Mouse (Mus musculus) stomach, postnatal 0 days (tissue): ENCODE measurements at regions not wholly inside any gene's neighbourhood (a gene's known extent, or its start where the extent isn't known, plus 50 kb on each side); places are given as distances from the start of the nearest gene placed in this dataset.

Experiments used
- ATAC-seq: fragments of 200-750 bp; cut with Nextera tagmentation; 2 replicates; pipeline ENCODE4 v1.8.0; 2017; ENCODE audit not compliant: low FRiP score, low TSS enrichment
- DNase-seq: peaks from one replicate; pipeline ENCODE4 v3.0.0-alpha.2; 2016; ENCODE audit warnings: low spot score
- H3K27ac ChIP-seq: fragments of 300-500 bp; sonication (generic); replicated peaks from 2 replicates; pipeline ENCODE4 v1.5.1; 2014; ENCODE audit warnings: mild to moderate bottlenecking, control low read depth
- H3K27me3 ChIP-seq: fragments of 300-500 bp; sonication (generic); 2 replicates; pipeline ENCODE4 v1.6.1; 2014; ENCODE audit warnings: low read length; ENCODE audit not compliant: control insufficient read depth, insufficient read depth
- H3K36me3 ChIP-seq: fragments of 300-500 bp; sonication (generic); 2 replicates; pipeline ENCODE4 v1.6.1; 2014; ENCODE audit warnings: low read length, mixed read lengths; ENCODE audit not compliant: control insufficient read depth, insufficient read depth
- H3K4me1 ChIP-seq: fragments of 300-500 bp; sonication (generic); replicated peaks from 2 replicates; pipeline ENCODE4 v1.6.1; 2014; ENCODE audit warnings: antibody characterized with exemption; ENCODE audit not compliant: control insufficient read depth, insufficient read depth
- H3K4me2 ChIP-seq: fragments of 300-500 bp; sonication (generic); replicated peaks from 2 replicates; pipeline ENCODE4 v1.6.1; 2014; ENCODE audit warnings: low read depth, mild to moderate bottlenecking, control low read depth, moderate library complexity
- H3K4me3 ChIP-seq: fragments of 300-500 bp; sonication (generic); 2 replicates; pipeline ENCODE4 v1.5.1; 2014; ENCODE audit warnings: low read depth, low read length, control low read depth
- H3K9ac ChIP-seq: fragments of 300-500 bp; sonication (generic); 2 replicates; pipeline ENCODE4 v1.6.1; 2014; ENCODE audit warnings: mild to moderate bottlenecking, low read length, control low read depth, mixed read lengths
- H3K9me3 ChIP-seq: fragments of 300-500 bp; sonication (generic); 2 replicates; pipeline ENCODE4 v1.6.1; 2016; ENCODE audit warnings: low read length; ENCODE audit not compliant: control insufficient read depth
- CTCF ChIP-seq: IDR thresholded peaks from 2 replicates; pipeline ENCODE4 v1.5.1; 2016; ENCODE audit warnings: antibody characterized with exemption, low read depth, mild to moderate bottlenecking, moderate library complexity
- EP300 ChIP-seq: optimal IDR thresholded peaks from 2 replicates; pipeline ENCODE3; 2016; ENCODE audit warnings: antibody characterized with exemption
- WGBS: fragments of 180-500 bp; shearing (Covaris S2); extraction: QIAGEN DNeasy Blood & Tissue Kit; methylation state at CpG from one replicate; pipeline ENCODE4 v1.1.7; 2014; 5-methylcytosine and 5-hydroxymethylcytosine counted together

DNA sequence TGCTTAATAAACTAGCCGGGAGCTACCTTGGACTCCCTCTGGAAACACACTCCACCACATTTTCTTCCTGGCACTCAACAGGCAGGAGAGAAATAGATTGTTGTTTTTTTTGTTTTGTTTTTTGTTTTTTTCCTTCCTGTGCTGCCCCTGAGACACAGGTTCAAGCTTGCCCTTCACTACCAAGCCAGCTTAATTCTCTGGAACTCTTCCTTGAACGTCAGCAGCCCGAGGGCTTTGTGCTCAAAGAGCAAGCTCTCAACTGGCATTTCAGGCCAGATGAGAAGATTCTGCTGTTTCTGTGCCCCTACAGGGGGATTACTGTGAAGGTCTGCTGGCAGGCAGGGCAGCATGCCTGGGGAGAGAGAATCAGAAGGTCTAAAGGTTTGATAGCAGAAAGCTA lies 109.8 kb downstream of the 2410131K14Rik start:
- Histone ChIP-seq H3K36me3 (no peaks in the 10 kb centered on the region), H3K4me2 (no peak overlapping the region), H3K4me1 (0 out of 2 replicates have a peak, but pooled peaks cover 3% of the 10 kb centered on the region), H3K27ac (0 out of 2 replicates have a peak overlapping the region, but pooled peaks have one; percentile 35), H3K9me3 (no peaks in the 10 kb centered on the region), H3K9ac (no peak overlapping the region), H3K27me3 (no peaks in the 10 kb centered on the region), H3K4me3 (no peak overlapping the region)
- TF ChIP-seq CTCF (no peak), EP300 (no peak)
- DNase-seq (no peak), ATAC-seq (no peak)
- WGBS: 31% methylated on average over 3 of the region's 3 CpGs

DNA sequence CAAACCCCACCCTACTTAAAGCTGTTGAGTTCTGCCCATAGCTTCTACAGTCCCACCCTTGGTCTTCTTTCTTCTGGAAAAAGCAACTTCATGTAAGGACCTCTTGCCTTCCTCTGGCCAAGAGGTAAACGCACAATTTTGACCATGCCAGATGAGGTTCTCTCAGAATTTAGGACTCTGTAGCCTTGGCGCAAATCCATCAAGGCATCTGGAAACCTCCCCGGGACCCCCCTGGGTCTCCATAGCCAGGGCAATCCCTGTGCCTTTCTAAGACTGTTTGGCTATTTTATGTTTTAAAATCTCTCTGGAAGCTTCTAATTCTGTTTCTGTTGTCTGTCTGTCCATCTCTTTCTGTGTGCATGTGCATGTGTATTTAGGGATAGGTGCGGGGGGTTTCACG lies 110.3 kb downstream of the 2410131K14Rik start:
- ATAC-seq: no peak
- no peak overlapping the region for H3K4me2 ChIP-seq
- no peak for DNase-seq
- TF ChIP-seq EP300 (no peak), CTCF (no peak)
- H3K27ac ChIP-seq: 0 out of 2 replicates have a peak overlapping the region, but pooled peaks have one; percentile 35
- H3K9ac ChIP-seq: no peak overlapping the region
- no peaks in the 10 kb centered on the region for H3K27me3 ChIP-seq
- 69% methylated on average over 5 of the region's 5 CpGs for WGBS
- no peaks in the 10 kb centered on the region for H3K9me3 ChIP-seq
- H3K36me3 ChIP-seq: no peaks in the 10 kb centered on the region
- H3K4me3 ChIP-seq: no peak overlapping the region
- H3K4me1 ChIP-seq: 0 out of 2 replicates have a peak, but pooled peaks cover 3% of the 10 kb centered on the region

DNA sequence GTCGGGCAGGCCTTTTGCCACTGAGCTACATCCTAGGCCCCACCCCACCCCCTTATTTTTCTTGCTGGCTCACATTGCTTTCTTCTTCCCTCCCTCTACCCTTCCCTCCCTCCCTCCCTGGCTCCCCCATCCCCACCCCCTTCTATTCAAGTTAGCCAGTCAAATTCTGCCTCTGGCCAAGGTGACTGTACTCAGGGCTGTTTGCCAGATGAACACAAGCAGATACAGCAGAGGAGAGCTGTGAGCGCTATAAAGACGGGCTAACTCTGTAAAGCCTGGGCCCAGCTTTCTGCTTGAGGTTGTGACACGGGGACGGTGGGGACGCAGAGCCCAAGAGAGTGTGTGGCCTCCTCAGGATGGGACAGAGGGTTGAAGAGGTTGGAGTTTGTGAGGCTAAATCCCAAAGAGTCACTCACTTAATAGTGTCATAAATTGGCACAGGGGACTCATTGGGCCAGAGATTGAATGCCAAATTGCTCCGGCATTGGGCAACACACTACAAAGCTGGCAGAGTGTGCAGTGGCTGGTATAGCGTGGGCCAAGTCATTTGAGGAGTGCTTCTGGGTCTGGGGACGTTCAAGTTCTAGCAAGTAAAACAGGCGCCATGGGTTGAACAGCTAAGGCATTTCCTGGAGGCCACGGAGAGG lies 110.8 kb downstream of the 2410131K14Rik start:
- DNase-seq: no peak

DNA sequence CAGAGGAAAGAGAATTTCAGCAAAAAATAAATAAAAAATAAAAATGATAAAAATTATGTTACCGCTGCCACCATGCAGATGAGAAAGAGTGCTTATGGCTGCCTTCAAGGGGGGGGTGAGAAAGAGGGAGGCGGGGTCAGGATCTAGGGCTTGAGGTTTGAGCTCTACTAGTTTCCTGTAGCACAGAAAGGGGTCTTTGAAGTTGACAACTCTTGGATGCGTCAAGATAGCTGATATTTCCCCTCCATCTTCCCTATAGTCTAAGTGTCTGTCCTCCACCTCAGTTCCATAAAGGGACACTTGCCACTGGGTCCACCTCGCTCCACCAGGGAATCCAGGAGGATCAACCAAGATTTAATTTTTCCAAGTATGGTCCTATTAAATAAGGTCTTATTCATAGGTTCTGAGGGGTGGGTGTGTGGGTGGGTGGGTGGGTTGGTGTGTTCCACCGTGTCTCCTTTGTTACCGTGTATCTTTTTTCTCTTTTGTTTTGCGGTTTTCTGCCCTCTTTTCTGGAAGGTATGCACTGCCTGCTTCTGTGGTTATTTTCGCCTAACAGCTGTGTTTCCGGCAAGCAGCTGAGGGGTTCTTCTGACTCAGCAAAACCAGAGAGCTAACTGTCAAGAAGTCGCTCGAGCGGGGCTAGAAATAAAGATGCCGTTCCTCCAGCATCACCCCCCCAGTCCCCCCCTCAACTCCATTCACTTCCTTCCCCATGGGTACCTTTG lies 114.8 kb downstream of the 2410131K14Rik start:
- H3K4me2 ChIP-seq: no peak overlapping the region
- H3K36me3 ChIP-seq: no peaks in the 10 kb centered on the region
- no peaks in the 10 kb centered on the region for H3K9me3 ChIP-seq
- H3K9ac ChIP-seq: no peak overlapping the region
- H3K27ac ChIP-seq: no peak overlapping the region
- 58% methylated on average over 13 of the region's 13 CpGs for WGBS
- ATAC-seq (no peak), DNase-seq (no peak)
- no peak for TF ChIP-seq EP300
- no peak for TF ChIP-seq CTCF
- no peaks in the 10 kb centered on the region for H3K27me3 ChIP-seq
- 0 out of 2 replicates have a peak, but pooled peaks cover 2% of the 10 kb centered on the region for H3K4me1 ChIP-seq
- H3K4me3 ChIP-seq: no peak overlapping the region

More for the DNA sequence above, 110.8 kb downstream of the 2410131K14Rik start:
- Histone ChIP-seq H3K9me3 (no peaks in the 10 kb centered on the region), H3K9ac (no peak overlapping the region), H3K4me2 (no peak overlapping the region), H3K27me3 (no peaks in the 10 kb centered on the region), H3K27ac (no peak overlapping the region), H3K36me3 (no peaks in the 10 kb centered on the region), H3K4me3 (no peak overlapping the region), H3K4me1 (0 out of 2 replicates have a peak, but pooled peaks cover 3% of the 10 kb centered on the region)
- no peak for TF ChIP-seq EP300
- TF ChIP-seq CTCF: no peak
- no peak for ATAC-seq
- whole genome bisulfite sequencing: 50% methylated on average over 11 of the region's 11 CpGs

DNA sequence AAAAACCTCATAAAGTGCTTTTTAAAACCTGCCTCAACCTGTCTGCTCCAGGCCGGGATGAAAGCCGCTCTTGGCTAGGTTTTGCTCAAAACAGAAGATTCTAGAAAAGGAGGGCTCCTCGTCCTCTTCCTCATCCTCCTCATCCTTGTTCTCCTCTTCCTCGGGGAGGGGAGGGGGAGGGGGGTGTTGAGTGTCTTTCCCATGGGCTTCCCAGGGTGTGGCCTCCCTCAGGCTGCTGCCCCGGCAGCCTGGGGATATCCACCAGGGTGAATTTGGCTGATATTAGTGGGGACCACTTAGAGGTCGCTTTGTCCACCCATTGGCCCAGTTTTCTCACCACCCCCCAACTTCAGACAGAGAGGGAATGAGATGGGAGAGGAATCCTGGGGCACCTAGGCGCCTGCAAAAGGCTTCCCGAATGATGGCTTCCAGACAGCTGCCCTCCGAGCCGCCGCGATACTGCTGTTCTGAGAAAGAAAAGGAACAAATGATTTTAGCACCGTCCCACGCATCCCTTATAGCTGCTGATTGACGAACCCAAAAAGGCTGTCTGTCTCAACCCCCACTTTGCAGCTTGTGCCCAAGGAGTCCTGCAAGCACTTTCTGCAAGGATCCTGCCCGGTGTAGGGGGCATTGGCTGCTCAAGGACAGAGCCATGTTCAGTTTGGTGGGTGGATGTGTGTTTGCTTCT lies 115.5 kb downstream of the 2410131K14Rik start:
- Histone ChIP-seq H3K36me3 (no peaks in the 10 kb centered on the region), H3K4me1 (no peaks in the 10 kb centered on the region), H3K4me2 (no peak overlapping the region), H3K9ac (no peak overlapping the region), H3K27ac (no peak overlapping the region), H3K27me3 (no peaks in the 10 kb centered on the region), H3K4me3 (no peak overlapping the region), H3K9me3 (no peaks in the 10 kb centered on the region)
- 73% methylated on average over 16 of the region's 16 CpGs for WGBS
- DNase-seq (no peak), ATAC-seq (no peak)
- TF ChIP-seq CTCF: no peak
